Mouse (Mus musculus) embryonic fibroblast, embryonic 13.5 days (primary cell): ENCODE results near the gene Tcf7l2.

Experiments
- CTCF ChIP-seq: IDR thresholded peaks from 2 replicates; pipeline ENCODE4 v1.5.1; 2011; ENCODE audit warnings: mild to moderate bottlenecking, control low read depth, low read length, moderate library complexity, borderline replicate concordance; ENCODE audit not compliant: insufficient read depth
- POLR2A ChIP-seq: IDR thresholded peaks from 2 replicates; pipeline ENCODE4 v1.6.1; 2011; ENCODE audit warnings: low read depth, mild to moderate bottlenecking, control low read depth, low read length, moderate library complexity

DNA sequence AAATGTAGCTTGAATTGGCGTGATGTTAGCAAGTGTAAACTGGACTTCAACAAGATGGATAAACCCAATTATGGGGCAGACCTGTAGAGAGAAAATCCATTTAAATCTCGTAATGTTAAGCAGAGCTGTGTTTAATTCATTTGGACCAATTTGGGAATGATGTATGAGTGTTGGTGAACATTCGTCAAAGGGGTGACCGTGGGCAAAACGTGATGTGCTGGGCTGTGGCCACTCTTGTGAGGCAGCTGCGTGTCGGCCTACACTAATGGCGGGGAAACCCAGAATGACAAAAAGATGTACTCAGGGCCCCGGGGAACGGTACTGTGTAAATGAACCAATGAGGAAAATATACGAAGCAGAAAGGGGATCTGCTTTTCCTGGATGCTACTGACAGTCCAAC lies 24.2 kb downstream of the Tcf7l2 start:
- TF ChIP-seq CTCF: no peak
- TF ChIP-seq POLR2A: no peak
